Mouse (Mus musculus) thymus, adult 18-20 months (tissue): ENCODE measurements around the gene Sema4c.
"Not testable (repeated sequence)": the region's sequence is repeated elsewhere in the genome, so short reads cannot be mapped to it uniquely, and the experiment has no call there.

Source experiments
- DNase-seq, 2 experiments: peaks; one replicate each; pipeline ENCODE4 v3.0.0; 2022; ENCODE audit warnings: mixed read lengths in 2 of 2

Gene Sema4c

DNA sequence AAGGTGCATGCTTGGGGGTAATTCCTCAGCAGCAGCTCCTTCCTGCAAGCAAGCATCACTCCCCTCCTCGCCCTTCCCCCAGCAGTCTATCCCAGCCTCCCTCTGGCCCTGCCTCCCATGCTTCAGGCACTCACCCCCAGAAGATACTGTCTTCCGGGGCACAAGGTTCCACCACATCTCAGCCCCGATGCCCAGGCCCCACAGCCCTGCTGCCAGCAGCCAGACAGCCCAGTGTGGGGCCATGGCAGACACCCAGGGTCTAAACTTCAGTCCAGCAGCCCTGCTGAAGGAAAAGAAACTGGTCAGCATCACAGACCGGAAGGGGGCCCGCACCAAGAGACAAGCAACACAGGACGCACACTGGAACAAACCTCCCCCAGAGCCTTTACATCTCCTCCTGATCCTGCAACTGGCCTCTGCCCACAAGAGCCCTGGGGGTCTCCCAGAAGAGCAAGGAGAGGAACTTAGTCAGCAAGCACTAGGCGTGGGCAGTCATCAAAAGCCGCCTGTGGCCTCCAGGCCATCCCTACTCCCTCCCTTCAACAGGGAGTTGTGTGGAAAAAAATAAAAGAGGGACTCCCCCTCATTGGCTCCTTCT, 2.3 kb downstream of the Sema4c start:
- no peak for DNase-seq

DNA sequence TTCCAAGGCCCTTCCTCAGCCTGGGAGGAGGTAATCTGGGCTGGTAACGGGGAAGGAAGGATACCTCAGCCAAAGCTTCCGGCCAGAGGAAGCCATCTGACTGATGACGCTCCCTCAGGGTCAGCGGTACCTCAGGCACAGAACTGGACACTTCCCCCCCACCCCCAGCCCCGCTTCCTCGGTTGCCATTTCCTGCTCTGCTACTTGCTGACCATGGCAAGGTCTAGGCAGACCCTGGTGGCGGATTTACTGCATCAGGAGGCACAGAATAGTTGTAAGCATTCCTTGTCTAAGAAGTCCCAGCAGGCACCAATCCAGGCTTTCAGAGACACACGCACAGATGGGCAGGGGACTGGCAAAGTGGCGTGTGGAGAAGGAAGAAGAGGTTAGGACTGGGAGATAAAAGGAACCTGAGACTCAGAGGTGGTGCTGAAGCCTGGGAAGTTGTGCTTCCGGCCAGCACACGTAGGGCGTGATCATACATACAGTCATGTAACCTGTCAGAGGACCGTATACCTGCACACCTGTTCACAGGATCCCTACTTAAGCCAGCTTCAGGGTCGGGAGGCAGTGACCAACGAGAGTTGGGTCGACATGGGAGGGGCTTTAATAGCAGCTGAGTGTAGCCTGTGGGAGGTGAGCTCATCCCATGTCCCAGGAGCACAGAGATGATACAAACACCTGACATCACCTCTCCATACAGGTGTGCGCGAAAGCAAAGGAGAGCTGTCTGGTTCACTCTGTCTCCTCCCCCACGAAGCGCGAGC, 3.3 kb downstream of the Sema4c start:
- no peak for DNase-seq

- no peak for DNase-seq
Measured at GRCm38 (mm10) chr1:36552506-36552905, 5.6 kb downstream of the Sema4c start.

- DNase-seq: no peak
Measured at GRCm38 (mm10) chr1:36551904-36552303, 6.2 kb downstream of the Sema4c start.

DNA sequence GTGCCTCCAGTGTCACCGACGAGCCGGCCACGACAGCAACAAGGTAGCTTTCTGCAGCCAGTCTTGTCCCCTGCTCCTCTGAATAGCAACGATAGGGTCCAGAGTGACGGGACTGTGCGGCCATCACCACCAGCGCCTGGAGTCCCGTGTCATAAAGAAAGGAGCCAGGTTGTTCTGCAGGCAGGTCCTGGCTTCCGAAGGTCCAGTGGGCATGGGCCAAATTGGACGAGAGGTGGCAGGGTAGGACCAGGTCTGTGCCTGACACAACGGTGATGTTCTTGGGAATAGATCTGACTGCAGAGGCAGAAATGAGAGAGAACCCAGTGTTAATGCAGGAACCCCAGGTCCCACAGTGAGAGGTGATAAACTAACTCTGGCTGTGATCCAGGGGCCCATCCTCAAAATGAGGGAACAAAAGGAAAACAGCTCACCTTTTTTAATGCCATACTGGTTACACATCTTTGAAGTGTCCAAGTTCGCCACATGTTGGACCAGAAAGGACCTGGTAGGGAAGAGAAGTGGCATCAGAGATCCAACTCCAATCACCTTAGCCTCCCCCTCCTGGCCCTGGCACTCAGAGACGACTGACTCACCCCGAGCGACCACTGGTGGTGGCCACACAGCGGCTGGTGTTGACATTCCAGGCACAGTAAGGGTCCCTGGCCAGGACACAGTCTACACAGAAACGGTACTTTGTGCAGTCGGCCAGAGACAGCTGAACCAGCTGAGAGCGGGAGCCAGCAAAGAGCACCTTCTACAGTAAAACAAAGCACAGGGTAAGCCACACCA, 7.9 kb downstream of the Sema4c start:
- no peak for DNase-seq

- DNase-seq: no peak
Measured at GRCm38 (mm10) chr1:36549491-36549890, 8.7 kb downstream of the Sema4c start.

DNA sequence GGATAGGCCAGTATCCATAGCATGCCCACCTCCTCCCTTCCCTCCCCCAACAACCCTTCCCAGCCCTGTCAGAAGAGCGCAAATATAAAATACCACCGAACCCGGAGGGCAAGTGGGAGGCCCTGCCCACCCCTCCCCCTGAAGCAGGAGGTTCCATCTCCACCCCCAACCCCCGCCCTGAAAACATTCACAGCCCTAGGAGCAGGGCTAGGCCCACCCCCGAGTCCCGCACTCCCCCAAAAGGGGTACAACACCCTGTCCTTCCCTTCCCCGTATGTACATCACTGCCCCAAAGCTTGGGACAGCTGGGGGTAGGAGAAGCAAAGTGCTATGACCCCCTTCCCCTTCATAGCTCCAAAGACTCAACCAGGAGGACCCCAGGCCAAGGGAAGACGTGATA, 9.4 kb downstream of the Sema4c start:
- DNase-seq: no peak

- DNase-seq: no peak
Measured at GRCm38 (mm10) chr1:36547981-36548598, 10.1 kb downstream of the Sema4c start.

- peak; percentile 96 to 97 for DNase-seq
Measured at GRCm38 (mm10) chr1:36546888-36547471, 11.2 kb downstream of the Sema4c start, which contains the start of gene Ankrd39. Gene Ankrd39 (minus strand): TSS chr1:36547445.

GRCm38 (mm10) chr1:36545845-36546600, 12.1 kb downstream of the Sema4c start:
- DNase-seq: peak in 1 of 2 experiments; percentile 38

DNA sequence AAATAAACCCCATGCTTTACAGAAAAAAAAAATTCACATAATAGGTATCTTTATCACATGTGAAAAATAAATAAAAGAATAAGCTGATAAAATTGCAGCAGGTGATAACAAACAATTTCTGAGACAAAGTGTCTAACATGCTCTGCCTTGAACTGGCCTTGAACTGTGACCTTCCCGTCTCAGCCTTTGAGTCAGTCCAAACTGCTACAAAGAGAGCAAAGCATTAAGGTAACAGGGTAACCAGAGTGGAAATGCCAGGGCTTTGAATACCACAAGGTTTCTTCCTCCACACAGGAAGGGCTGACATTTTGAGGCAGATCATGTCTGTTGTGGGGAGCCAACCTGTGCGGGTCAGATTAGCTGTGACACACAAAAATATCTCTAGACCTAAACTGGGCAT, 12.8 kb downstream of the Sema4c start:
- no peak for DNase-seq

- no peak for DNase-seq
Measured at GRCm38 (mm10) chr1:36542925-36543324, 15.2 kb downstream of the Sema4c start.

GRCm38 (mm10) chr1:36541844-36542243, 16.3 kb downstream of the Sema4c start:
- DNase-seq: no peak

DNA sequence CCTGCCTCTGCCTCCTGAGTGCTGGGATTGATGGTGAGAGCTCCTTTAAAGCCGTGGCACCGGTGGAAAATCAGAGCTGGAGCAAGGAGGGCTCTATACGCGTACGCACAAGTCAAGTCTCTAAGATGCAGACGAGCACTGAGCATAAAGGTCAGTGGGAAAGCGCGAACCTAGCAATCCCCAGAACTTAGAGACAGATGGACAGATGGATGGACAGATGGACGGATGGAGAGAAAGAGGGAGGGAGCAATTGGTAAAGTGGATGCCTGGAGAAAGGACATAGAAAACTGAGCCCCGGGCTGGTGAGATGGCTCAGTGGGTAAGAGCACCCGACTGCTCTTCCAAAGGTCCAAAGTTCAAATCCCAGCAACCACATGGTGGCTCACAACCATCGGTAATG, 17.3 kb downstream of the Sema4c start:
- no peak for DNase-seq

DNA sequence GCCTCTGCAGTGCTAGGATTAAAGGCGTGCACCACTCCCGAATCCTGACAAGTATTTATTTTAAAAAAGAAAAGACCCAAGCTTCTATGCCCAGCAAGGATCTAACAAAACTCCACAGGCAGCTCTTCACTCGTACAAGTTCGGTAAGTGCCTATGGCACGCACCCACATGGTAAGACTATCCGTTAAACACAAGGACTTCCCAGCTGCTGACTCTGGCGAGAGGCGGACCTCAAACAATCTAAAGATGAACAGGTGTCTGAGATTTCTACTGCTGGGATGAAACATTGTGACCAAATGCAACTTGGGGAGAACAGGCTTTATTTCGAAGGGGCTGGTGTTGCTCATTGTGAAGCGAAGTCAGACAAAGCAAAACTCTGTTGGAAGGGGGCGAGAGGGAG, 18.0 kb downstream of the Sema4c start:
- no peak for DNase-seq

DNA sequence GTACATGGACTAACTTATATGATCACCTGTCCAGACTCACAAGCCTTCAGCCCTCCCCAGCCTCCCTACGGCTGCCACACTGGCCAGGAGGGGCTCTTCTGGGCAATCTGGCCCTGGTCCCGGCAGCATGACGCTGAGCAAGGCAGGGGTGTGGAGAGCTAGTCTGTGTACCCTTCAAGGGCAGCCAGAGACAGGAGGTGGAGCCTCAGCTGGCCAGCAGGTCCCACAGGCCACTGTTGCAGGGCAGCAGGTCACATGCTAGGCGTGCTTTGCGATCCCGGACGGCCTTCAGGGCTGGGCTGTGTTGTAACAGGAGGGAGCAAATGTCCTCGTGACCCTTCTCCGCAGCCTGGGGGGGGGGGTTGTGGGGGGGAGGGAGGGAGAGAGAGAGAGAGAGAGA, 19.0 kb downstream of the Sema4c start, which contains the start of gene Gm42417:
Gene Gm42417 (minus strand): TSS at position 244 of the 400 bp plus-strand sequence.
- no peak for DNase-seq

DNA sequence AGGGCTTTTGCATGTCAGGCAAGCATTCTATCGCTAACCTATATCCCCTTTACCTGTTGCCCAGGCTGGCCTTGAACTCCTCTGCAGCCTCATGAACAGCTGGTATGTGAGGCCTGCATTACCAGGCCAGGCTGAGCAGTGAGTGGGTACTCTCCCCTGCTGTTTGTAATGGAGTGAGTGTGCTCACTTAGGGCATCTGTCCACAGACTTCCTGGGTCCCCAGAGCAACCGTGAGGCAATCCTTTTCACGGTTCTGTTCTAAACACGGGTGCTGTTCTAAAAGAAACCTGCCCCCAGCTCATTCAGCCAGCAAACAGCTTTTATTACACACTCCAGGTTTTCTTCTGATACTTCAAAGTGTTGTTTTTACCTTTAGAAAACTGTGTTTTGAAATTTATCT, 19.4 kb downstream of the Sema4c start:
- no peak for DNase-seq

- not testable (repeated sequence) for DNase-seq
Measured at GRCm38 (mm10) chr1:36536783-36537182, 21.4 kb downstream of the Sema4c start, which contains the start of gene Ankrd23. Gene Ankrd23 (minus strand): TSS chr1:36536883.

DNA sequence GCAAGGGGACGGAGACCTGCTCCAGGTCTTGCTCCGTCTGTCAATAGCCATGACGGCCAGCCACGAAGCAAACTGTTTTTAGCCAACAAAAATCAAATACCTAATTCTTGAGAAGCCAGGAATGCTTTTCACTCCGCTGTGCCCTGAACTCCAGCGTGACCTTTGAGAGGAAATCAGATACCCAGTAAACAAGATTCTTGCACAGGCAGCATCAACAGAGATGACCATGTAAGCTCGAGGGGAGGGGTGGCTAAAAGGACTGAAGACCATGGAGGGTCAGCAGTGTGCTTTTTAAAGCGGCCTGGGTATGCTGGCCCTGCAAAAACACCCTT, 21.8 kb downstream of the Sema4c start:
- DNase-seq: no peak

- DNase-seq: no peak
Measured at GRCm38 (mm10) chr1:36535477-36536396, 22.4 kb downstream of the Sema4c start.

DNA sequence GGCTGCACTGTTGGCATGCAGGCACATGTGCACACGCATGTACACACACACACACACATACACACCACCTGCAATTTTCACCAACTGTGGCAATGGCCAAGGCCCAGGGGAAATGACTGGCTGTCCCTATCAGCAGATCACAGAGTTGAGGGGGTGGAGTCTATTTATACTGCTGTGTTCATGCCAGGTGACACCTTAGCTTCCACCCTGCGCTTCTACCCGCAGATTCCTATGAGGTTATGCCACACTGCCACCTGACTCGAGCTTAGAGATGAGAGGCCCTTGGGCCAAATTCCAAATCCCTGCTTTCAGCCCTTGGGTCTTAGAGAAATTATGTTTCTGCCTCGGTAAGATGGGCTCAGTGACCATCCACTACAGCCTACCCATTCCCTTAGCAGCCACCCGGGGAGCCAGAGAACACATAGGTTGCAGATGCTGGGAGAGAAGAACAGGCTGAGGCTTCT, 23.5 kb downstream of the Sema4c start:
- DNase-seq: no peak
